Mouse (Mus musculus): Measurements from ENCODE around the gene Ctsg. TPM values are rescaled to one million over a fixed set of nuclear protein-coding genes. Genes with fewer than 3 reads are reported as not detected.
"Not testable (repeated sequence)": the region's sequence is repeated elsewhere in the genome, so short reads cannot be mapped to it uniquely, and the experiment has no call there.

Gene Ctsg
- 0.29 and 0.57 TPM in 2 replicates for polyA plus RNA-seq (2014; fragmentation: Nextera tagmentation; extraction: Ambion mirVana)

- Histone ChIP-seq H3K36me3 (ENCODE audit: control insufficient read depth, insufficient read depth, low read length) (no peaks in the 10 kb centered on the region), H3K9me3 (ENCODE audit: control insufficient read depth, low read length) (no peaks in the 10 kb centered on the region), H3K4me1 (ENCODE audit: control insufficient read depth, insufficient read depth, low read length) (no peaks in the 10 kb centered on the region), H3K9ac (ENCODE audit: low read depth, low read length) (no peak within 1 kb of the TSS), H3K27me3 (replicated peaks; ENCODE audit: control insufficient read depth, insufficient read depth, low read length) (no peaks in the 10 kb centered on the region), H3K4me3 (ENCODE audit: low read depth, low read length) (no peak within 1 kb of the TSS), H3K4me2 (ENCODE audit: low read depth, low read length) (no peak within 1 kb of the TSS), H3K27ac (replicated peaks; ENCODE audit: low read depth, low read length) (no peak within 1 kb of the TSS)
- ATAC-seq (ENCODE audit: low read depth): no peak
- WGBS: 74% methylated on average over 10 of the region's 10 CpGs
- no peak for DNase-seq (ENCODE audit: low spot score)
These were observed at the start of gene Ctsg for GRCm38 (mm10) chr14:56102386-56102785. Gene Ctsg, minus strand, starts transcription at chr14:56102574.

GRCm38 (mm10) chr14:56133675-56134074 lies 31.3 kb upstream of the Ctsg start:
- not testable (repeated sequence) for DNase-seq (ENCODE audit: low spot score); H3K4me2 ChIP-seq (ENCODE audit: low read depth, low read length)
- 81% methylated on average over 1 of the region's 1 CpGs for WGBS

GRCm38 (mm10) chr14:56132508-56132907 lies 30.1 kb upstream of the Ctsg start, which contains the start of gene Gzmd:
Gene Gzmd, minus strand, starts transcription at chr14:56132608.
- H3K27ac ChIP-seq (replicated peaks; ENCODE audit: low read depth, low read length); H3K9ac ChIP-seq (ENCODE audit: low read depth, low read length); H3K4me2 ChIP-seq (ENCODE audit: low read depth, low read length); H3K4me1 ChIP-seq (ENCODE audit: control insufficient read depth, insufficient read depth, low read length); H3K9me3 ChIP-seq (ENCODE audit: control insufficient read depth, low read length); H3K4me3 ChIP-seq (ENCODE audit: low read depth, low read length); DNase-seq (ENCODE audit: low spot score); ATAC-seq (ENCODE audit: low read depth); H3K36me3 ChIP-seq (ENCODE audit: control insufficient read depth, insufficient read depth, low read length); H3K27me3 ChIP-seq (replicated peaks; ENCODE audit: control insufficient read depth, insufficient read depth, low read length): not testable (repeated sequence)
- WGBS: 75% methylated on average over 2 of the region's 2 CpGs

More at GRCm38 (mm10) chr14:56133675-56134074, 31.3 kb upstream of the Ctsg start:
- H3K27me3 ChIP-seq (replicated peaks; ENCODE audit: control insufficient read depth, insufficient read depth, low read length); H3K9me3 ChIP-seq (ENCODE audit: control insufficient read depth, low read length); ATAC-seq (ENCODE audit: low read depth); H3K27ac ChIP-seq (replicated peaks; ENCODE audit: low read depth, low read length); H3K4me1 ChIP-seq (ENCODE audit: control insufficient read depth, insufficient read depth, low read length); H3K4me3 ChIP-seq (ENCODE audit: low read depth, low read length); H3K36me3 ChIP-seq (ENCODE audit: control insufficient read depth, insufficient read depth, low read length); H3K9ac ChIP-seq (ENCODE audit: low read depth, low read length): not testable (repeated sequence)

- H3K4me3 ChIP-seq (ENCODE audit: low read depth, low read length): no peak overlapping the region
- H3K27me3 ChIP-seq (replicated peaks; ENCODE audit: control insufficient read depth, insufficient read depth, low read length): no peaks in the 10 kb centered on the region
- H3K9ac ChIP-seq (ENCODE audit: low read depth, low read length): no peak overlapping the region
- H3K36me3 ChIP-seq (ENCODE audit: control insufficient read depth, insufficient read depth, low read length): no peaks in the 10 kb centered on the region
- ATAC-seq (ENCODE audit: low read depth) (no peak), DNase-seq (ENCODE audit: low spot score) (no peak)
- no peak overlapping the region for H3K27ac ChIP-seq (replicated peaks; ENCODE audit: low read depth, low read length)
- H3K9me3 ChIP-seq (ENCODE audit: control insufficient read depth, low read length): no peaks in the 10 kb centered on the region
- WGBS: 56% methylated on average over 3 of the region's 3 CpGs
- H3K4me1 ChIP-seq (ENCODE audit: control insufficient read depth, insufficient read depth, low read length): no peaks in the 10 kb centered on the region
- H3K4me2 ChIP-seq (ENCODE audit: low read depth, low read length): no peak overlapping the region
These were observed 26.0 kb upstream of the Ctsg start for GRCm38 (mm10) chr14:56128341-56128740.

- H3K4me1 ChIP-seq (ENCODE audit: control insufficient read depth, insufficient read depth, low read length): no peaks in the 10 kb centered on the region
- DNase-seq (ENCODE audit: low spot score) (no peak), ATAC-seq (ENCODE audit: low read depth) (no peak)
- H3K9ac ChIP-seq (ENCODE audit: low read depth, low read length): no peak overlapping the region
- H3K9me3 ChIP-seq (ENCODE audit: control insufficient read depth, low read length): no peaks in the 10 kb centered on the region
- WGBS: 84% methylated on average over 3 of the region's 3 CpGs
- no peak overlapping the region for H3K4me2 ChIP-seq (ENCODE audit: low read depth, low read length)
- H3K4me3 ChIP-seq (ENCODE audit: low read depth, low read length): no peak overlapping the region
- no peaks in the 10 kb centered on the region for H3K36me3 ChIP-seq (ENCODE audit: control insufficient read depth, insufficient read depth, low read length)
- H3K27ac ChIP-seq (replicated peaks; ENCODE audit: low read depth, low read length): no peak overlapping the region
- H3K27me3 ChIP-seq (replicated peaks; ENCODE audit: control insufficient read depth, insufficient read depth, low read length): no peaks in the 10 kb centered on the region
These were observed 21.1 kb upstream of the Ctsg start for GRCm38 (mm10) chr14:56123516-56123915.

- no peaks in the 10 kb centered on the region for H3K36me3 ChIP-seq (ENCODE audit: control insufficient read depth, insufficient read depth, low read length)
- no peak within 1 kb of the TSS for H3K4me2 ChIP-seq (ENCODE audit: low read depth, low read length)
- no peaks in the 10 kb centered on the region for H3K9me3 ChIP-seq (ENCODE audit: control insufficient read depth, low read length)
- no peak within 1 kb of the TSS for H3K9ac ChIP-seq (ENCODE audit: low read depth, low read length)
- H3K27me3 ChIP-seq (replicated peaks; ENCODE audit: control insufficient read depth, insufficient read depth, low read length): no peaks in the 10 kb centered on the region
- no peak for ATAC-seq (ENCODE audit: low read depth)
- DNase-seq (ENCODE audit: low spot score): no peak
- no peak within 1 kb of the TSS for H3K4me3 ChIP-seq (ENCODE audit: low read depth, low read length)
- H3K27ac ChIP-seq (replicated peaks; ENCODE audit: low read depth, low read length): no peak within 1 kb of the TSS
- no peaks in the 10 kb centered on the region for H3K4me1 ChIP-seq (ENCODE audit: control insufficient read depth, insufficient read depth, low read length)
These were observed 18.2 kb upstream of the Ctsg start, which contains the start of gene Gzme for GRCm38 (mm10) chr14:56120525-56120924. Gene Gzme, minus strand, starts transcription at chr14:56120625.

GRCm38 (mm10) chr14:56115531-56116310 lies 13.3 kb upstream of the Ctsg start:
- ATAC-seq (ENCODE audit: low read depth); DNase-seq (ENCODE audit: low spot score): not testable (repeated sequence)
- 90% methylated on average over 33 of the region's 33 CpGs for WGBS

GRCm38 (mm10) chr14:56105447-56106180 lies 3.2 kb upstream of the Ctsg start:
- DNase-seq (ENCODE audit: low spot score) (no peak), ATAC-seq (ENCODE audit: low read depth) (no peak)
- 76% methylated on average over 13 of the region's 13 CpGs for WGBS
- Histone ChIP-seq H3K36me3 (ENCODE audit: control insufficient read depth, insufficient read depth, low read length) (no peaks in the 10 kb centered on the region), H3K9me3 (ENCODE audit: control insufficient read depth, low read length) (no peaks in the 10 kb centered on the region), H3K27me3 (replicated peaks; ENCODE audit: control insufficient read depth, insufficient read depth, low read length) (no peaks in the 10 kb centered on the region), H3K27ac (replicated peaks; ENCODE audit: low read depth, low read length) (no peak overlapping the region), H3K4me2 (ENCODE audit: low read depth, low read length) (no peak overlapping the region), H3K4me3 (ENCODE audit: low read depth, low read length) (no peak overlapping the region), H3K9ac (ENCODE audit: low read depth, low read length) (no peak overlapping the region), H3K4me1 (ENCODE audit: control insufficient read depth, insufficient read depth, low read length) (no peaks in the 10 kb centered on the region)

More at GRCm38 (mm10) chr14:56115531-56116310, 13.3 kb upstream of the Ctsg start:
- H3K9ac ChIP-seq (ENCODE audit: low read depth, low read length); H3K27ac ChIP-seq (replicated peaks; ENCODE audit: low read depth, low read length); H3K27me3 ChIP-seq (replicated peaks; ENCODE audit: control insufficient read depth, insufficient read depth, low read length); H3K4me2 ChIP-seq (ENCODE audit: low read depth, low read length); H3K4me1 ChIP-seq (ENCODE audit: control insufficient read depth, insufficient read depth, low read length); H3K4me3 ChIP-seq (ENCODE audit: low read depth, low read length); H3K36me3 ChIP-seq (ENCODE audit: control insufficient read depth, insufficient read depth, low read length); H3K9me3 ChIP-seq (ENCODE audit: control insufficient read depth, low read length): not testable (repeated sequence)

Measured in embryonic facial prominence, embryonic 14.5 days (tissue).